Mouse (Mus musculus): Measurements from ENCODE around the gene Rps21. TPM values are rescaled to one million over a fixed set of nuclear protein-coding genes. Genes with fewer than 3 reads are reported as not detected.

Gene Rps21
- total RNA-seq (2021) = 100 to 1,000 TPM; 654 to 715 TPM
- long read RNA-seq, transcript Rps21-201 (6 exons, 394 nt) = major isoform, 91 of 130 reads
- long read RNA-seq, partial matches to known transcripts = 36 of 130 reads
- long read RNA-seq, other reads (novel, unspliced or antisense) = 3 of 130 reads

DNA sequence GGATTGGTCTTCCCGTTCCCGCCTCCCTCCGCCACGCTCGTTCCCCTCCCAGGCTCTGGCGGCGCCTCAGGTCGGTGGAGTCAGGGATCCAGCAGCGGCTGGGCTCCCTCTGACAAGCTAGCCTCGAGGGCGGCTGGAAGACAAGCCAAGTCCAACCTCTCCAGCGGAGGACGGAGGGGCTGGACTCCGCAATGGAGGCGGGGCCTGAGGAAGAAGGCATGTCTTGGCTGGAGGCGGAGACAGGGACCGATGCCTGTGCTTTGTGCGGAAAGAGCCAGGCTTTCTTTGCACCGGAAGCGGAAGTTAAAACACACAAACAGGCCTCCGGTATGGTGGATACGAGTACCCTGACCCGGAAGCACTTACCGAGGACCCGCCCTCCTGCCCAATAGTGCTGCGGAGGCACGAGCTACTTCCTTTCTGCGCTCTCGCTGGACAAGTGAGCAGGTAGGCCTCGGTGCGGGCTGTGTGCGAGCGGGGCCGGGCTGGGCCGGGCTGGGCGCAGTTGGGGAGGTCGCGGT, at the start of gene Rps21:
Rps21 (plus strand) TSS at position 377 of the 521 bp plus-strand sequence.
- DNase-seq (ENCODE audit: low spot score in 2 of 2) = peak; percentile 95 to 96

- DNase-seq (ENCODE audit: low spot score in 2 of 2) = peak in 1 of 2 experiments; percentile 53
These were observed 49.3 kb upstream of the Rps21 start for GRCm38 (mm10) chr2:180207840-180208239.

DNA sequence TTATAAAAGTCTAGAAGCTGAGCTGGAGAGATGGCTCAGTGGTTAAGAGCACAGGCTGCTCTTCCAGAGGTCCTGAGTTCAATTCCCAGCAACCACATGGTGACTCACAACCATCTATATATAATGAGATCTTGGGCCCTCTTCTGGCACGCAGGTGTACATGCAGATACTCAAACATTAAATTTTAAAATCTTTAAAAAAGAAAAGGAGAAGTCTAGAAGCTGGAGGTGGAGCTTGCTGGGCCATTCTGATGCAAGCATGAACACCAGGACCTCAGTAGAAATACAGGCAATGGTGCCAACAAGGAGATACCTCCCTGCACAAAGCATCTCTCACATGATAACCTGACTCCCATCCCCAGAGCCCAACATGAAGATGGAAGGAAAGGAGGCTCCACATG, 48.2 kb upstream of the Rps21 start:
- DNase-seq (ENCODE audit: low spot score in 2 of 2) = no peak

DNA sequence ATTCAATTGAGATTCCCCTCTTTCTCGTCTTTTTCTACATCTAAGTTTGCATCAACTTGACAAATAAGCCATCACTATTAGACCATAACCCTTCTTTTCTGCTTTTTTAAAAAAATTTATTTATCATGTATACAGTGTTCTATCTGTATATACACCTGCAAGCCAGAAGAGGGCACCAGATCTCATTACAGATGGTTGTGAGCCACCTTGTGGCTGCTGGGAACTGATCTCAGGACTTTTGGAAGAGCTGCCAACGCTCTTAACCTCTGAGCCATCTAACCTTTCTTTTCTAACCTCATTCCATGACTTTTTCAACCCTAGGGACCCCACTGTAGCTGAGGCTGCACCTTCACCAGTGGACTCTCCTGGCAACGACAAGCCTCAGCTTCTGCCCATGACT, 44.9 kb upstream of the Rps21 start:
- DNase-seq (ENCODE audit: low spot score in 2 of 2) = no peak

DNA sequence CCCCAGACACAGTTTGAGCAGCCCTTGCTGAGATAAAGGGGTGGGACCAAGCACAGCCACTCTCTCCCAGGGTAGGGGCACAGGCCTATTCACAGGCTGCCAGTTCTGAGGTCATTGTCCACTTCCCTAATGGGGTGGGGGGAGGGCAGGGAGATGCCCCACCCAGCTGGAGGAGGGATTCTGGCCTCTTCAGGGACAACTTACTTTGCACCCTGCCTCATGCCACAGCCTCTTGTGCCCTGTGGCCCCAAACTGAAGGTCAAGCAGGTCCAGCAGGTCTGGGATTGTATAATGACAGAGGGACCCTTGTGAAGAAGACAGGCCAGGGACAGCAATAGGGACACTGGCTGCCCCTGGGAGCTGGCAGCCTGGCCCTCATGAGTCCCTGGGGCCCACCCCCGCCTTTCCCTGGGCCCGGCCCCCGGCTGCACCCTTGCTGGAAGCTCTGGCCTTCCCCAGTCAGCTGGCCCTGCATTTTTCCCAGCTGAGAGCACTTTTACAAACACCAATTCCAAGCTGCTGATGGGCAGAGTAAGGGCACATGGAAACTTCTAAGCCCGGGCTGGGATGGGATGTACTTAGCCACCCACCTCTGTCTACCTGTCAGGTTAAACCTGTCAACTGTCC, 42.7 kb upstream of the Rps21 start:
- no peak for DNase-seq (ENCODE audit: low spot score in 2 of 2)

GRCm38 (mm10) chr2:180215011-180215461, 42.1 kb upstream of the Rps21 start:
- DNase-seq (ENCODE audit: low spot score in 2 of 2) = no peak

GRCm38 (mm10) chr2:180215951-180216350, 41.2 kb upstream of the Rps21 start:
- no peak for DNase-seq (ENCODE audit: low spot score in 2 of 2)

DNA sequence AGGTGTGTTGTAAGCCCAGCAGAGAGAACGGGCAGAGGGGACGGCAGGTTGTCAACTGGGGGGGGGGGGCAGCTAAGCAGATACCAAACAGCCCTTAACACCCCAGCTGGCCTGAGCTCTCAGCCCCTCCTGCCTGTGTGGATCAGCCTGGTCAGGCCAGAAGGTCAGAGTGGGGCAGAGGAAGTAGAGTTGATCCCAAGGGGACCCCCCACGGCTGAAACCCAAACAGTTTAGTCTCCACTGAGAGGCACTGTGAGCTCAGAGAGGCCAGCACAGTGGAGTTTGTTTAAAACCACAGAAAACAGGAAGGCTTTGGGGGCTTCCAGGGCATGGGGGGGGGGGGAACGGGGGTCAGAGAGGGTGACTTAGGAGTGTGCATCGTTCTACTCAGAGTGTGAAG, 40.3 kb upstream of the Rps21 start:
- DNase-seq (ENCODE audit: low spot score in 2 of 2) = no peak

- DNase-seq (ENCODE audit: low spot score in 2 of 2) = peak; percentile 60 to 69
These were observed 39.6 kb upstream of the Rps21 start for GRCm38 (mm10) chr2:180217587-180217986.

- DNase-seq (ENCODE audit: low spot score in 2 of 2) = no peak
These were observed 38.9 kb upstream of the Rps21 start for GRCm38 (mm10) chr2:180218241-180218640.

GRCm38 (mm10) chr2:180218677-180219076, 38.5 kb upstream of the Rps21 start:
- DNase-seq (ENCODE audit: low spot score in 2 of 2) = no peak

DNA sequence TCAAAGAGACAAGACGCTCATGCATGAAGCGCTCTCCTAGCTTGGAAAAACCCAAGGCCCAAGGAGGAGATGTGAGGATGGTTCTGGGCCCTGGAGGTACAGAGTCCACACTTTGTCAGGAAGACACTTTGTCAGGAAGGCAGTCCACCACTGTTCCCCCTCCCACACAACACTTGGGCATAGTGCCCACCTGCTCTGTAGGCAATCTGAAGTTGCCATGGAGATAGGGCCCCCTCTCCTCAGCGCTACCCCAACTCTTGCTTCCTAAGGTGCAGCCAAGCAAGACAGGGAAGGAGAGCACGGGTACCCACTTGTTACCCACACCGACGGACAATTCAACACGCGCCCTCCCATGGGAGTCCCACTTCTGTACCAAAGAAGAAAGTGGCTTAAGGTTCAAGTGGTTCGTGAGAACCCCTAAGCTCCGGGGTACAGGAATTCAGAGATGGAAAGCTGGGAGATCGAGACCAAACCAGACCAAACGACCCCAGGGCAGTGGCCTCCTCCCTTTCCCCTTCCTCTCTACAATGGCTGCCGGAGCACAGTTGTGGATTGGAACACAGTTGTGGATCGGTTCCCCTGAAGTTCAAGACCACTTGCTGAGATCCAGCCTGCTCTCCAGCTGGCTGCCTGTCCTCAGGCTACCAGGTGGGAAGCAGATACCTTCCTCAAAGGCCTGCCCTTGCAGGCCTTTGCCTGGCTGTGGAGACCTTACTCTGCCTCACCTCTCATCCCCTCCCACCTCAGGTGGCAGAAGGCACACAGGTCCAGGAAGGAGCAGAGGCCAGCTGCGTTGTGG, 37.8 kb upstream of the Rps21 start:
- DNase-seq (ENCODE audit: low spot score in 2 of 2) = no peak

- DNase-seq (ENCODE audit: low spot score in 2 of 2) = no peak
These were observed 37.0 kb upstream of the Rps21 start for GRCm38 (mm10) chr2:180220165-180220564.

- DNase-seq (ENCODE audit: low spot score in 2 of 2) = no peak
These were observed 36.1 kb upstream of the Rps21 start for GRCm38 (mm10) chr2:180221051-180221450.

GRCm38 (mm10) chr2:180222250-180222649, 34.9 kb upstream of the Rps21 start:
- no peak for DNase-seq (ENCODE audit: low spot score in 2 of 2)

- DNase-seq (ENCODE audit: low spot score in 2 of 2) = no peak
These were observed 32.5 kb upstream of the Rps21 start for GRCm38 (mm10) chr2:180224647-180225043.

GRCm38 (mm10) chr2:180225044-180225761, 32.0 kb upstream of the Rps21 start:
- no peak for DNase-seq (ENCODE audit: low spot score in 2 of 2)

DNA sequence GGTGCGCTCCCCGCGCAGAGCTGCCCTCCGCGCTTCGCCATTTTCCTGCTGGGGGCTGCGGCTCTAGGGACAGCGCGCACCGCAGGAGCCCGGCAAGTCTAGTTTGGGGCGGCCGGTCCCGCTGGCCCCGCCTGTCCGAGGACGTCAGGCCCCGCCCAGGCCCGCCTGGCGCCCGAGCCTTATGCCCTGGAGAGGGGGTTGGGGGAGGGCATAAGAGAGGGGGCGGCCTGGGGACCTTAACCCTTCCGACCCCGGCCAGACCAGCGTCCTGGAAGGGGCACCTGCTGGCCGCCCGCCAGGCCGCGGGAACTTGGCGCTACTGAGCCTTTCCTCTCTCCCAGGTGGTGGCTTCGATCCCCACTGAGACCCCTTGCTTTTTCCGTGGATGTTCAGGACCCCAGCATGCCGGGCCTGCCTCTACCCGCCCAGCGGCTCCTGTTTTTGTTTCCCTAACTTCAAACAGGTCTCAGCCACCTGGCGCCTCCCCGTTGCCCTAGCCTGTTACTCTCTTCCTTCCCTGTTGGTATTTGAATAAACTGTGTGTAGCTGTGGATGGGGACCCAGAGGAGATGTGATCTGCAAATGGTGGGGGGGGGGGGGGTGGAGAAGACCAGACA, 31.3 kb upstream of the Rps21 start, which contains the start of gene Lama5:
Lama5 (minus strand) TSS at position 98 of the 617 bp plus-strand sequence.
- DNase-seq (ENCODE audit: low spot score in 2 of 2) = no peak

DNA sequence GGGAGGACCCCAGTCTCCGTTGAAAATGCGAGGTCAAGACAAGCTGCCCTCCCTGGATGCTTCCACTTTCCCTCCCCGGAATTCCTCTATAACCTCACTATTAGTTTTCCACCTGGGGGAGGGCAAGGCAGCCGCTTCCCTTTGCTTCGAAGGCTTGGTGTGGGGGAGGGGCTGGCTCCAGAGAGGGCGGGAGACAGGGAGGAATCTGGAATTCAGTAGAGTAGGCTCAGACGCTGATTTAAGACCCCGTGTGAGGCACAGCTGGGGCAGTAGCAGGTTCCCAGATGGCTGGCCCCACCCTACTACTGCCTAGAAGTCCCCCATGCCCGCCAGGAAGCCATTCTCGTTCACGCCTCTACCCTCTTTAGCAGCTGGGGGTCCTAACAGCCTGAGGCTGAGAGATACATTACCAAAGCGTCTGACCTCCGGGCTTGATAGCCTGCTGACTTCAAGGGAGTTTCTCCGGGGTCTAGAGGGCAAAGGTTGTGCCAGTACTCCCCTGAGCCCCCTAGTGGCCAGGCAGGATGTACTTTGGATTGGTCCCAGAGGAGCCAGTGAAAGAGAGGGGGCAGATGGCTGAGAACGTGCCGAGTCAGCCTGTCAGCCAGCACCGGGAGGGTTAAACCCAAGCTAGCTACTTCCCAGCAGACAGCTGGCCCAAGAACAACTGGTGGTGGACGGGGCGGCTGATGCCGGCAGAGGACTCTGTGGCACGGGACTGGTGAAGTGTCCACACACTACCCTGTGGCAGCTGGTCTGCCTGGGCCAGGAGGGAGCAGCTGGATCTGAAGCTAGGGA, 29.7 kb upstream of the Rps21 start:
- peak; percentile 50 to 59 for DNase-seq (ENCODE audit: low spot score in 2 of 2)

DNA sequence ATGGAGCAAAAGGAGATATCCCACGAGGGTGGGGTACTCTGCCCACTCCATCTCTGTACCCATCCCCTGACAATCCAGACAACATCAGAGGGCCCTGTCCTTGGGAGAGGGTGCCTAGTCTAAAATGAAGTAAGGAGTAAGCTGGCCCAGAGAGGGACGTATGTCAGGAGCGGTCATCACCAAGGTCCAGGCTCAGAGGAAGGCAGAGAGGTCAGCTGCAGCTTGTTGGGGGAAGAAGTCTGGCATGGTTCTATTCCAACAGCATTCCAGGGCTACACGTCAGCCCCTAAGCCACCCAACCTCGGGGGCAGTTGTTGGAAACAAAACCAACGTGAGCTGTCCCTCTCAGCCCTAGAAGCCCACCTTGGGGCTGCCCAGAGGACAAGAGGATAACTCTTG, 29.1 kb upstream of the Rps21 start:
- no peak for DNase-seq (ENCODE audit: low spot score in 2 of 2)

Data from layer of hippocampus, postnatal 10 days (tissue).